Mouse (Mus musculus): ENCODE measurements around the gene Ercc6. TPM values are rescaled to one million over a fixed set of nuclear protein-coding genes. Genes with fewer than 3 reads are reported as not detected.

Ercc6 gene
- polyA plus RNA-seq, 1 experiment, result 4.0 TPM

DNA sequence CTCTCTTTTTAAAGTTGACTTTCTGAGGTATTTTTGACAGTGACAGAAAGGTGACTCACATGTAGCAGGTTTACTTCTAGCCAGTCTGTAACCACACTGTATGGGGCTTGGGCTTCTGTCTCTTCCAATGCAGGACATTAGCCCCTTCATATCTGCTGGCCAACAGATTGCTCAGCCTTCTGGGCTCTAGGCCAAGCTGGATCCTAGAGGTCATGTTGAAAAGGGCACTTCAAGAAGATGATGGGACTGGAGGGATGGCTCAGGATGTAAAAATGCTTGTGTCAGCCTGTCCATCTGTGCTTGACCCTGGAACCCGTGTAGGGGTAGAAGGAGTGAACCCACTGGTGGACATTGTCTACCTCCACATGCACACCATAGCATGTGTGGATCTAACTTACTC lies 24.8 kb downstream of the Ercc6 start:
- 80% methylated on average over 1 of the region's 1 CpGs for WGBS
- no peaks in the 10 kb centered on the region for H3K27me3 ChIP-seq (replicated peaks; ENCODE audit: control insufficient read depth, insufficient read depth, low read length)
- H3K27ac ChIP-seq (ENCODE audit: insufficient read depth, low read depth, low read length), result no peak overlapping the region
- no peak for DNase-seq
- peaks cover 2% of the 10 kb centered on the region; the same call in 1 of the 2 replicates for H3K36me3 ChIP-seq (ENCODE audit: control insufficient read depth, insufficient read depth, low read length)
- TF ChIP-seq CTCF (conservative IDR thresholded peaks at IDR 0.05; ENCODE audit: insufficient read depth, insufficient read length, low read depth, low read length) (no peak), POLR2A (IDR thresholded peaks at IDR 0.05; ENCODE audit: low read depth, low read length) (no peak)
- no peak overlapping the region for H3K4me3 ChIP-seq (ENCODE audit: insufficient read depth, low read depth, low read length)
- H3K4me1 ChIP-seq (ENCODE audit: control insufficient read depth, insufficient read depth, low read length), result no peaks in the 10 kb centered on the region; the same call in 1 of the 2 replicates

DNA sequence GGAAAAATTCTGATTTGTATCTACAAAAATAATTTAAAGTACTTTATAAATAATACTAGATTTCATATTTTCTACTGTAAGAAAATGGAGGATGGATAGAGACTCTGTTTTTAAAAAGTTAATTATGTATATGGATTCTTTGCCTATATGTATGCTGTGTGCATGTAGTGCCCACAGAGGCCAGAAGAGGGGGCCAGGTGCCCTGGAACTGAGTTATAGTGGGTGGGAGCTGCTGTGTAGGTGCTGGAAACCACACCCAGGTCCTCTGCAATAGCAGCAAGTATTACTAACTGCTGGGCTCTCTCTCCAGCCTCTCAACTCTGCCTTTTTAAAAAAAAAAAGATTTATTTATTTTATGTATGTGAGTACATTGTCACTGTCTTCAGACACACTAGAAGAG lies 29.8 kb downstream of the Ercc6 start:
- Histone ChIP-seq H3K4me3 (ENCODE audit: insufficient read depth, low read depth, low read length) (no peak overlapping the region), H3K27me3 (replicated peaks; ENCODE audit: control insufficient read depth, insufficient read depth, low read length) (no peaks in the 10 kb centered on the region), H3K4me1 (ENCODE audit: control insufficient read depth, insufficient read depth, low read length) (no peaks in the 10 kb centered on the region), H3K27ac (ENCODE audit: insufficient read depth, low read depth, low read length) (no peak overlapping the region), H3K36me3 (ENCODE audit: control insufficient read depth, insufficient read depth, low read length) (peaks cover 2% of the 10 kb centered on the region; the same call in 1 of the 2 replicates)
- no peak for TF ChIP-seq CTCF (conservative IDR thresholded peaks at IDR 0.05; ENCODE audit: insufficient read depth, insufficient read length, low read depth, low read length)
- no peak for TF ChIP-seq POLR2A (IDR thresholded peaks at IDR 0.05; ENCODE audit: low read depth, low read length)
- DNase-seq, result no peak

- no peaks in the 10 kb centered on the region for H3K27me3 ChIP-seq (replicated peaks; ENCODE audit: control insufficient read depth, insufficient read depth, low read length)
- H3K4me3 ChIP-seq (ENCODE audit: insufficient read depth, low read depth, low read length), result no peak overlapping the region
- peaks cover 2% of the 10 kb centered on the region; the same call in 1 of the 2 replicates for H3K36me3 ChIP-seq (ENCODE audit: control insufficient read depth, insufficient read depth, low read length)
- whole genome bisulfite sequencing, result 68% methylated on average over 5 of the region's 5 CpGs
- H3K4me1 ChIP-seq (ENCODE audit: control insufficient read depth, insufficient read depth, low read length), result no peaks in the 10 kb centered on the region
- H3K27ac ChIP-seq (ENCODE audit: insufficient read depth, low read depth, low read length), result no peak overlapping the region
- DNase-seq, result no peak
- no peak for TF ChIP-seq CTCF (conservative IDR thresholded peaks at IDR 0.05; ENCODE audit: insufficient read depth, insufficient read length, low read depth, low read length)
- TF ChIP-seq POLR2A (IDR thresholded peaks at IDR 0.05; ENCODE audit: low read depth, low read length), result no peak
Measured at GRCm38 (mm10) chr14:32546676-32547075, 33.4 kb downstream of the Ercc6 start.

GRCm38 (mm10) chr14:32551854-32552253 lies 38.5 kb downstream of the Ercc6 start:
- H3K36me3 ChIP-seq (ENCODE audit: control insufficient read depth, insufficient read depth, low read length), result no peaks in the 10 kb centered on the region; the same call in 1 of the 2 replicates
- H3K27me3 ChIP-seq (replicated peaks; ENCODE audit: control insufficient read depth, insufficient read depth, low read length), result no peaks in the 10 kb centered on the region
- 68% methylated on average over 5 of the region's 5 CpGs for WGBS
- no peak for DNase-seq
- H3K27ac ChIP-seq (ENCODE audit: insufficient read depth, low read depth, low read length), result no peak overlapping the region
- H3K4me1 ChIP-seq (ENCODE audit: control insufficient read depth, insufficient read depth, low read length), result no peaks in the 10 kb centered on the region
- TF ChIP-seq POLR2A (IDR thresholded peaks at IDR 0.05; ENCODE audit: low read depth, low read length) (no peak), CTCF (conservative IDR thresholded peaks at IDR 0.05; ENCODE audit: insufficient read depth, insufficient read length, low read depth, low read length) (0 out of 2 replicates have a peak, but pooled peaks have one; percentile 7)
- no peak overlapping the region for H3K4me3 ChIP-seq (ENCODE audit: insufficient read depth, low read depth, low read length)

- Histone ChIP-seq H3K4me1 (ENCODE audit: control insufficient read depth, insufficient read depth, low read length) (no peaks in the 10 kb centered on the region), H3K27me3 (replicated peaks; ENCODE audit: control insufficient read depth, insufficient read depth, low read length) (no peaks in the 10 kb centered on the region), H3K27ac (ENCODE audit: insufficient read depth, low read depth, low read length) (no peak overlapping the region), H3K36me3 (ENCODE audit: control insufficient read depth, insufficient read depth, low read length) (peaks cover under 1% of the 10 kb centered on the region), H3K4me3 (ENCODE audit: insufficient read depth, low read depth, low read length) (no peak overlapping the region)
- no peak for DNase-seq
- TF ChIP-seq POLR2A (IDR thresholded peaks at IDR 0.05; ENCODE audit: low read depth, low read length), result no peak
- TF ChIP-seq CTCF (conservative IDR thresholded peaks at IDR 0.05; ENCODE audit: insufficient read depth, insufficient read length, low read depth, low read length), result no peak
- 86% methylated on average over 10 of the region's 10 CpGs for WGBS
Measured at GRCm38 (mm10) chr14:32553198-32553903, 40.0 kb downstream of the Ercc6 start.

DNA sequence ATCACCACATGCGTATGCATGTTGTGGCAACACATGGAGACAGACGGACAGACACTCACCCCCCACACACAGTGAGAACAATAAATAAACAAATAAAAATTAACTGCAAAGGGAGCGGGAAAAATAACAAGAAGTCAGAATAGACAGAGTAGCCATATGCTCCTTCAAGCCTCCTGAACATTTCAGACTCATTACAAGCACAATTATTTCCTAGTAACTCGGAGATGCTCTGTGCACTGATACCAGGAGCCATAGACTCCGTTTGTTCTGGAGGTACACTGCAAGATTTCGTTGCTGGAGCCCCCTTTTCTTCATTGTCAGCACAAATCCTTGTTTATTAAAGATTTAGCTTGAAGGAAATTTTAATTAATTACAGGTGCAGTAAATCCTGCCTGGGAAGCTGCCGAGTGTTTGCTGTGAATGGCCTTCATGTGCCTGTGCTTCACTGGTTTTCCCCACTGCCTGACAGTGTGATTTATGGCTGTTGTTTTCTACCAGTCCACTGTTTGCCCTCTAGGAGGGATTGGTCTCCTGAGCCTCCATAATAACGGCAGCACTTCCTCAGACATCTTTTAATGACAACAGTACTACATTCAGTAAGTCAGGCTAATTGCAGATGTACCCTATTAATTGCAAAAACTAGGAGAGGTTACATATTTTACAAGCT lies 41.7 kb downstream of the Ercc6 start:
- H3K27me3 ChIP-seq (replicated peaks; ENCODE audit: control insufficient read depth, insufficient read depth, low read length), result no peaks in the 10 kb centered on the region
- TF ChIP-seq CTCF (conservative IDR thresholded peaks at IDR 0.05; ENCODE audit: insufficient read depth, insufficient read length, low read depth, low read length) (no peak), POLR2A (IDR thresholded peaks at IDR 0.05; ENCODE audit: low read depth, low read length) (no peak)
- peaks cover 1% of the 10 kb centered on the region for H3K36me3 ChIP-seq (ENCODE audit: control insufficient read depth, insufficient read depth, low read length)
- H3K4me3 ChIP-seq (ENCODE audit: insufficient read depth, low read depth, low read length), result no peak overlapping the region
- 52% methylated on average over 8 of the region's 8 CpGs for WGBS
- no peak overlapping the region for H3K27ac ChIP-seq (ENCODE audit: insufficient read depth, low read depth, low read length)
- H3K4me1 ChIP-seq (ENCODE audit: control insufficient read depth, insufficient read depth, low read length), result no peaks in the 10 kb centered on the region
- DNase-seq, result no peak

GRCm38 (mm10) chr14:32561428-32561827 lies 48.1 kb downstream of the Ercc6 start:
- Histone ChIP-seq H3K27ac (ENCODE audit: insufficient read depth, low read depth, low read length) (no peak overlapping the region), H3K36me3 (ENCODE audit: control insufficient read depth, insufficient read depth, low read length) (peaks cover 6% of the 10 kb centered on the region)
- 95% methylated on average over 3 of the region's 3 CpGs for whole genome bisulfite sequencing

More at GRCm38 (mm10) chr14:32561428-32561827, 48.1 kb downstream of the Ercc6 start:
- TF ChIP-seq POLR2A (IDR thresholded peaks at IDR 0.05; ENCODE audit: low read depth, low read length) (no peak), CTCF (conservative IDR thresholded peaks at IDR 0.05; ENCODE audit: insufficient read depth, insufficient read length, low read depth, low read length) (no peak)
- no peak for DNase-seq
- H3K27me3 ChIP-seq (replicated peaks; ENCODE audit: control insufficient read depth, insufficient read depth, low read length), result no peaks in the 10 kb centered on the region
- no peak overlapping the region for H3K4me3 ChIP-seq (ENCODE audit: insufficient read depth, low read depth, low read length)
- H3K4me1 ChIP-seq (ENCODE audit: control insufficient read depth, insufficient read depth, low read length), result no peaks in the 10 kb centered on the region

Data from kidney, adult 2 months (tissue).